Mouse (Mus musculus): ENCODE data around the gene Cebpzos. TPM values are rescaled to one million over a fixed set of nuclear protein-coding genes. Genes with fewer than 3 reads are reported as not detected.

Gene Cebpzos
- 10 to 100 TPM; 34.3 to 35.4 TPM for total RNA-seq (2021)
- long read RNA-seq, experiment 1, transcript Cebpzos-202 (5 exons, 602 nt) = minor isoform, 6 of 23 reads
- long read RNA-seq, experiment 1, transcript Cebpzos-201 (5 exons, 753 nt) = major isoform, 8 of 23 reads
- long read RNA-seq, experiment 1, partial matches to known transcripts = 8 of 23 reads
- long read RNA-seq, experiment 1, other reads (novel, unspliced or antisense) = 1 of 23 reads
- long read RNA-seq, experiment 2, transcript Cebpzos-202 (5 exons, 602 nt) = major isoform, 13 of 23 reads
- long read RNA-seq, experiment 2, partial matches to known transcripts = 6 of 23 reads
- long read RNA-seq, experiment 2, other reads (novel, unspliced or antisense) = 2 of 23 reads

DNA sequence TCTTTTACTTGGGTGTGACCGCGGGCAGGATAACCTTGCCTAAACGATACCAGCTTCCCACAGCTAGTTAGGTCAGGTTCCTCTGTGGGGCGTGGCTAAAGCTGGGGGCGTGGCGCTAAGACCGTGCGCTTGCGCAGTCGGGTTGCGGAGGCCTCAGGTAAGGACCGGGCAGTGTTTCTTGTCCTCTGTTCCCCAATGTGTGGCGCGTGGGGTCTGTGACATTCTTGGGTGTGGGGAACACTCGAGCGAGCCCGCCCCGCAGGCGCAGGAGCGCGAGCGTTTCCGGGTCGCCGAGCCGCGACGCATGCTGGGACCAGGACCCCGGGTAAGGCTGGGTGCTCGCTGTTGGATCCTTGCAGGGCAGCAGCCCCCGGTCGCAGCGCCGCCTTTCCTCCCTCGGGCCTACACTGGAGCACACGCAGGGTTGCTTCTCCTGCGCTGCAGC, at the start of gene Cebpzos:
Gene Cebpzos (plus strand): TSS at position 132 of the 445 bp plus-strand sequence.
- intact Hi-C loops (cut with DNase I) = no loop called here
- peak; percentile 87 to 91 for DNase-seq (ENCODE audit: low spot score in 2 of 2)

DNA sequence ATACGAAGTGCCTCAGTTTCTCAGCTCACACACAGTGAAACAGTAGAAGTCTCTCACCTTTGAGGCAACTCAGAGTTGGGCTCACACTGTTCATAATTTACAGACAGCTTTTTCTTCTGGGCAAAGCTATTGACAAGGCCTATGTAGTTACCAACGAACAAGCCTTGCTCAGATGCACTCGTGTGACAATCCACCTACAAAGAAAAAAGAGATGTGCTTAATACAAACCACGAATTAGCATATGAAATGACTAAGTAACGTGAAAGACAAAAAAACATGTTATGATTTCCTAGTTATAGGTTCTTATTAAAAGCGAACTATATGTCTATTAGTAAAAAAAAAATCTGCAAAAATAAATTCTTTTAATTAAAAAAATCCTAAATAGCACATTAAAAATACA, 42.4 kb upstream of the Cebpzos start:
- intact Hi-C loops (cut with DNase I) = no loop called here
- DNase-seq (ENCODE audit: low spot score in 2 of 2) = no peak

DNA sequence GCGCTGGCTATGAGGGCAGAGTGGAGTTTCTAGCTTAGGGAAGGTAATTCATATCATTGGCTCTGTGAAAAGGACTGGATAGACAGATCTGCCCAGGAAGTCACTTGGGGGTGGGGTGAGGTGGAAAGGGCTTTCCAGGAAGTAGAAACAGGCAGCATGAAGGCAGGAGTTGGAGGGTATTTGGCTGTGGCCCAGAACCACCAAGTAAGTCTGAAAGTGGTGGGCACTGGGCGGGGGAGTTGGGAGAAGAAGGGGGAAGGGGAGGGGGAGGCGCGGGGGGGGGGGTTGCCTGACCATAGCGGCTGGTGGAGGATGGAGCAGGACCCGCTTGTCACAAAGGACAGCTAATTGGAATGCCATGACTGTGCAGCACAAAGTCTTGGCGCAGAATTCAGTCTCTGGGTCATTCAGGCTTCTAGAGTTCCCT, 34.4 kb upstream of the Cebpzos start:
- DNase-seq (ENCODE audit: low spot score in 2 of 2) = peak in 1 of 2 experiments; percentile 6
- intact Hi-C loops (cut with DNase I) = no loop called here

DNA sequence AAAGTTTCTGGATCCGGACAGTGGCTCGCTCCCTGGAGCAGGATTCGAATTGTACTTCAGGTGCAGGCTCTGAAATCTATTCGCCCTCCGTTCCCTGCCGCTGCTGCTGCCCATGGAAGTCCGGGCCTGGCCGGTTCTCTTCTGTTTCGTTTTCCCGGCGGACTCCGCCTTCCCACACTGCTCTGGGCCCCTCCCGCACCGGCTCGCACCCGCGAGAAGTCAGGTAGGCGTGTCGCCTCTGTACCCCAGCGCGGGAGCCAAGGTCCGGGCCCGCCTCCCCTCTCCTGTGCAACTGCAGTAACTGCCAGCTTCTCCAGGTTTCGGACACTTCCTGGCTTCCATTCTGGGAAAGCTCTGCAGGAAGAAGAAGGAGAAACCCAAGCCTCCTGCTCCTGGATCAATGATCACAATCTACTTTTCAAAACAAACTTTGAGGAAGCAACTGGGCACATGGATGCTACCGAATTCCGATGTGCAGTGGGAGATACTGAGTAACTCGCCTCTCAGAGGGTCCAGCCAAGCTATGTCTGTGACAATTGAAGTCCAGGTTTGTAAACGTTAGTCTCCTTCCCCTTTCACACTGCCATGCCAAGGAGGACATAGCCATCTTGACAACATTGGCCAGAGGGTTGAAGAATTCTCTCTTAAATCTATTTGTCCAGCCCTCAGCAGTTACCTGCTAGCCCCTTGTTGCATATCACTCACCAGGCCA, 33.7 kb upstream of the Cebpzos start, which contains the start of gene Eif2ak2:
Gene Eif2ak2 (minus strand): TSS at position 173 of the 712 bp plus-strand sequence.
- DNase-seq (ENCODE audit: low spot score in 2 of 2) = peak; percentile 35 to 47
- intact Hi-C loops (cut with DNase I) = no loop called here

DNA sequence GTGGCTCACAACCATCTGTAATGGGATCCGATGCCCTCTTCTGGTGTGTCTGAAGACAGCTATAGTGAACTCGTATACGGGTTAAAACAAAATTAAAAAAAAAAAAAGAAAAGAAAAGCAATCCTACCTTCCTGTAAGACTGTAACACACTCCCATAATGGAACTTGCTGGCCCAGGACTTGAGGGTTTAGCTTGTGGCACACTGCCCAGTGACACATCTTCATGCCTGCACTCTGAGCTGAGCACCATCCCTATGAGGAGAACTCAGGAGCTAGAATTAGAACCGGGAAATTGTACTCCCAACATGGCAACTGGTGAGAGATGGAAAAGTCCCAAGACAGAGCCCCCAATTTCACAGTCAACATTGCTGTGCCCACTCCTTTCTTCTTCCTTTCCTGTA, 33.0 kb upstream of the Cebpzos start:
- intact Hi-C loops (cut with DNase I) = no loop called here

DNA sequence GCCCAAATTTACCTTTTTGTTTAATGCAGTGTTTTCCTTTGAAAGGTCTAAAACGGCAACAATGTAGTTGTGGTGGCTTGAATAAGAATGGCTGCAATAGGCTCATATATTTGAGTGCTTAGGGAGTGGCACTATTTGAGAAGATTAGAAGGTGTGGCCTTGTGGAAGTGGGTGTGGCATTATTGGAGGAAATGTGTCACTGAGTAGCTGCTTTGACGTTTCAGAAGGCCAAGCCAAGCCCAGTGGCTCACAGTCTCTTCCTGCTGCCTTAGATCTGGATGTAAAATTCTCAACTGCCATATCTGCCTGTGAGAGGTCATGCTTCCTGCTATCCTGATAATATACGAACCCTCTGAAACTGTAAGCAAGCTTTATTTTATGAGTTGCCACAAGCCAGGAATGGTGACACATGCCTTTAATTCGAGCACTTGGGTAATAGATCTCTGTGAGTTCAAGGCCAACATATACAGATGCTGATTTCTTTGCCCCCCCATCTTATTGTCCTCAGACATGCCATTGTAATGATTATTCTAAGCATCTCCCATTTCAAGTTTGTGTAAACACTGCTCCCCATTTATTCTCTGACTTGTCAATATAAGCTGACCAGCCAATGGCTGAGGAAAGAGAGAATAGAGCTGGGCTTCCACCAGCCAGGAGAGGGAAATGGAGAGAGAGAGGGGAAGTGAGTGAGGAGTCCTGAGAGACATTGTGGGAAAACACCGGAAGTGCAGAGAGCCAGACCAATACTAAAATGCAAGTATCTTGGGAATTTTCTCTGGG, 30.8 kb upstream of the Cebpzos start:
- intact Hi-C loops (cut with DNase I) = no loop called here
- DNase-seq (ENCODE audit: low spot score in 2 of 2) = no peak

More for the DNA sequence above, 33.0 kb upstream of the Cebpzos start:
- no peak for DNase-seq (ENCODE audit: low spot score in 2 of 2)

DNA sequence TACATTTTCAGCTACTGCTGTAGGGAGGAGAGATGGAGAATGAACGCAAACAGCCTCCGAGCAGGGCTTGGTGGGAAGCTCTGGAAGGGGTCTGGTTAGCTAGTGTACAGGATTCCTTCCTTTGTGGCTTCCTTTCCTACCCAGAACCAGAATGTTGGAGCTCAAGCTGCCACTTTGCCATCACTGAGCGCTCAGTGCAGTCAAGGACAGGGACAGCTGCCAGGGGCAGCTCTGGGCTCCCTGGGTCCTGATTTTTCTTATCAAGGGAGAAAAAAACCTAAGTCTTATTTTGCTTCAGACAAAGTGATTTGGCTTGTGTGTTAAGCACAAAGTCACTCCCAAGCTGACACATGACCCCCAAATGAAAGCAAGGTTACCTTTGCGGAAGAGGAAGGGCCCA, 27.7 kb upstream of the Cebpzos start:
- no peak for DNase-seq (ENCODE audit: low spot score in 2 of 2)
- intact Hi-C loops (cut with DNase I) = no loop called here

DNA sequence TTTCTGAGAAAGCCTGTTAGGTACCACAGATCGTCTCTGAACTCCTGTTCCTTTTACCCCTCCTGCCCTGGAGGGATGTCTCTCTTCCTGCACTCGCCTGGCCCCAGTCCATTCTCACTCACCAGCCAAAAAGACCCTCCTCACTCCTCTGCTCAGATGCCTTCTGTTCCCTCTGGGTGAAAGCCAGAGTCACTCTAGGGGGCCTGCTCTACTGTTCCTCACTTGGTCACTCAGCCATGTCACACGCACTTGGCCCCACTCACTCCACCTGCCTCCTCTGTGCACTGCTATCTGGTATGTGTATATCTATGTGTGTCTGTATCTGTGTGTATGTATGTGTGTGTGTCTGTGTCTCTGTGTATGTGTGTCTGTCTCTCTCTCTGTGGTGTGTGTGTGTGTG, 27.1 kb upstream of the Cebpzos start:
- no peak for DNase-seq (ENCODE audit: low spot score in 2 of 2)
- intact Hi-C loops (cut with DNase I) = no loop called here

DNA sequence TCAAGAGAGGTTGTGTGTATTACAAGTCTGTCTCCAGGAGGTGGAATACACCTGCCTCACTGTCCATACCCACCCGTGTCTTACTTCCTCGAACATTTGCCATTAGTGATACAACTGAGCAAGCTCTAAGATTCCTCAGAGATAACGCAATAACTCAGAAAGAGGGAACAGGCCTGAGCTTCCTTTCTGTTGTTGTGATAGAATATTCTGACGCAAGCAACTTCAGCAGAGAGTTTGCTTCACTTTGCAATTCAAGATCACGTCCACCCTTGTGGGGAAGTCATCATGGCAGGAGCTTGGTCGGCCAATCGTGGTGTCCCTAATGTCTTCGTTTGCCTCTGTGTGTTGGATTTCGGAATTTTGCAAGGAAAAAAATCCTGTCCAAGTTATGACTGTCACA, 25.3 kb upstream of the Cebpzos start:
- DNase-seq (ENCODE audit: low spot score in 2 of 2) = no peak
- intact Hi-C loops (cut with DNase I) = no loop called here

DNA sequence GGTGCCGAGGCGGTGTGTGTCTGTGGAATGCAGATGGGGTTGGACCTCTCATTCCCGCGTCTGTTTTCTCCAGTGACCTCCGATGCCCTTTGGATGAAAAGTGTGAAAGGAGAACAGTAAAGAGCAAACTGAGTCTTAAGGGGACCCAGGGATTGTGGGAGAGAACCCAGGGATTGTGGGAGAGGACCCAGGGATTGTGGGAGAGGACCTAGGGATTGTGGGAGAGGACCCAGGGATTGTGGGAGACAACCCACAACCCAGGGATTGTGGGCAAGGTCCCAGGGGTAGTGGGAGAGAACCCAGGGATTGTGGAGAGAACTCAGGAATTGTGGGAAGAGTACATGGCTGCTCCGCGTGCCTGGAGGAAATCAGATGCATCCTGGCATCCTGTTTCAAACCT, 21.3 kb upstream of the Cebpzos start:
- intact Hi-C loops (cut with DNase I) = no loop called here
- no peak for DNase-seq (ENCODE audit: low spot score in 2 of 2)

DNA sequence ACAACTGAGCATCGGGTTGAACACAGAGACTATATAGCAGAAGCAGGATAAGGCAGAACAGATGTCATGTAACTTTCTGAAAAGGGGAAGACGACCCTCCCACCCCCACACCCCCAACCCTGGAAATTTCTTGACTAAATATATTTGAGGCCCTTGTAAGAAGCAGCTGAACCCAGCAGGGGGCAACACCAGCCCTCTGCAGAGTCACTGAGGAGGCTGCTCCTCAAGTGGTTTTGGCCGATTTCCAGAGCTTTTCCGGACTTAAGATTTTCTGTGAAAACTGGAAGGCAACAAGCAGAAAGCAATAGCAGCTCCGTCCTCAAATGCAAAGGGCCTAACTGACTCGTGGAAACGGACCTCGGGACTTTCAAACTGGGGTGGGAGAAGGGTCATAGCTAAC, 20.9 kb upstream of the Cebpzos start:
- intact Hi-C loops (cut with DNase I) = no loop called here
- DNase-seq (ENCODE audit: low spot score in 2 of 2) = peak; percentile 46 to 63

DNA sequence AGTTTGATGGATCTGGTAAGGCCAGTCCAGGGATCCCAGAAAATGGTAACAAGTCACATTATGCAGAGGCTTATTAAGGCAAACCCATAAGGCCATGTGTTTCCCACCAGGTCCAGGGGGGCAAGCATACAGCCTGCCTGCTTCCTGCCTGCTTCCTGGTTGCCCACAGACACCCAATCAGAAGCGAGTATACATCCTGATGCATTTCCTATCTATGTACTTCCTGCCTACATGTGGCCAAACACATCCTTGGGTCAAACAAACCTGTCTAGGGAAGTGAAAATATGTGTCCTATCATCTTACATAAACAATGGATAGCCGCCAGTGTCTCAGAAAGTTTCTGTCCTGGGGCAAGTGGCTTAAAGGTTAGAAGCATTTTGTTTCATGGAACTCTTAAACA, 13.1 kb upstream of the Cebpzos start:
- intact Hi-C loops (cut with DNase I) = no loop called here
- DNase-seq (ENCODE audit: low spot score in 2 of 2) = no peak

DNA sequence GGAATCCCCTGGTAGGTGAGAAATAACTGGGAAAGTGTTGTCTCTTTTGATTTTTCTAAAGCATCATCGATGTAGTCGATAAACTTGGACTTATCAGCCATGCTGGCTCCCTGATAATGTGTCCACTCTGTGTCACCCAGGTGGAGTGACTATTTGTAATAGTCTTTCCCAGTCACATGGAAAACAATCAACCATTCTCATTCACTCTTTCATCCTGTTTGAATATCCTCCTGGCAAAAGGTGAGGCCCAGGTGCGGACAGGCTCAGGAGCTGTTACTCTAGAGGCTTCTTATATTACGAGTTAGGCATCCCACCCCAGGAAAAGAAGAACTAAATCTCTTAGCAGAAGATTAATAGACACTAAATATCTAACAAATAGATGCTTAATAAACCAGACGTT, 9.4 kb upstream of the Cebpzos start, which contains the start of gene Sult6b1:
Gene Sult6b1 (minus strand): TSS at position 101 of the 400 bp plus-strand sequence.
- DNase-seq (ENCODE audit: low spot score in 2 of 2) = no peak
- intact Hi-C loops (cut with DNase I) = no loop called here

DNA sequence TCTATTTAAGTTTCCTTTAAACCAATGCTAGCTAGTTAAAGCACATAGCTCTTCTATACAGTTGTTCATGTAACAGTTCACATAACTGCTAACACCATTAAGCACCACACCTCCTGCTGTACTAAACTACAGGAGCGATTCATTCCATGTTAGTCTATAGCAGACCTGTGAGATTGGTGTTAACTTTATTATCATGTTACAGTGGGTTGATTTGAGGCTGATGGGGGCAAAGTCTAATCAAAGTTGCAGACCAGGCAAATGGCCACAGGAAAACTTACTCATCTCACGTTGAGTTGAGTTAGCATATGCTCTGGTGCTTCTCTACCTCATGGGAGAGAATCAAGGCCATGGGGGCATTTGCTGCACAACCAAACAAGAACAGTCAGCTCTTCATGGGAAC, 6.9 kb upstream of the Cebpzos start:
- DNase-seq (ENCODE audit: low spot score in 2 of 2) = no peak
- intact Hi-C loops (cut with DNase I) = no loop called here

DNA sequence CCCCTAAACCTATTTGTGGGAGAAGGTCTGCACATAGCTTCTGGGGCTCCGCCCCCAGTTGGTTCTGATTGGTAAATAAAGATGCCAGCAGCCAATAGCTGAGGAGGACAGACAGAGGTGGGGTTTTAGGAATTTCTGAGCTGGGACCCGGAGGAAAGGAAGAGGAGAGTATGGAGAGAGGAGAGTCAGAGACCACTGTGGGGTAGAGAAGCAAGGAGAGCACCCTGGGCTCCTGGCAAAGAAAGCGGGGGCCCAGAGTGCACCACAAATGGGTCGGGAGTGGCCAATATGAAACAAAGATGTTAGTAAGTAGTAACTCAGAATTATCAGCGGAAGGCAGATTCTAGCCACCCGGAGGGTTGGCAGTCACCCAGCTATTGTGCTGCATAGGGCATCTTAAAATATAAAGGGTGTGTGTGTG, 3.4 kb upstream of the Cebpzos start:
- intact Hi-C loops (cut with DNase I) = no loop called here
- peak; percentile 22 to 32 for DNase-seq (ENCODE audit: low spot score in 2 of 2)

DNA sequence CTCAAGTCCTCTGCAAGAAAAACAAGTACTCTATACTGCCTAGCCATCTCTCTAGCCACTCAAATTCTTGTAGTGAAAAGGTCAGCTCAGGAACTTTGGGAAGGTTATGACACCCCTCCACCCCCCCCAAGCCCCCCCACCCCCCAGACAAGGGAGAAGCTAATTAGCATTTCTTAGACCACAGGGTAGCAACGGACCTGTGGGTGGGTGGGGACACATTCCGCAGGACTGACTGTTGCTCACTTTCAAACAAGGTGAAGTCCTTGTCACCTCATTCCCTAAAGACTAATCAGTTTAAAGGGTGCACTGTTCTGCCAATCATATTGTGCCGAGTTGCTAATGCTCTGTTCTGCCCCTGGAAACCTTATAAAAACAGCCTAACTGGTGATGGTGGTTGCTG, 2.4 kb upstream of the Cebpzos start:
- intact Hi-C loops (cut with DNase I) = no loop called here
- DNase-seq (ENCODE audit: low spot score in 2 of 2) = no peak

DNA sequence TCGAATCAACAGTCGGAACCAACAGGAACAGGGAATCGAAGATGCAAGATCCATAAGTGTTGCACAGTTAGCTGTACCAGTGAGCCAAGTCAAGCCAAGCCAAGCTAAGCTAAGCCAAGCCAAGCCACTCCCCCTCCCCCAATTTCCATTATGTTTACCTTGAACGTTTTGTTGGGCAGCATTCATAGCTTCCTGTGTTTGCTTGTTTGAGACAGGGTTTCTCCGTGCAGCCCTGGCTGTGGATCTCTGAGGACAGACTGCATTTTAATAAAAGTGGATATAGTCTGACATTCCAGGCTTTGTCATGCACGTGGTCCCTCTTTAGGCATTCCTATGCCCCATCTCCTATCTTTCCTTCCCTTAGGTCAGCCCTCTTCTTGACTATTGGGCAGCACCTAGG, 528 bp upstream of the Cebpzos start:
- intact Hi-C loops (cut with DNase I) = no loop called here

DNA sequence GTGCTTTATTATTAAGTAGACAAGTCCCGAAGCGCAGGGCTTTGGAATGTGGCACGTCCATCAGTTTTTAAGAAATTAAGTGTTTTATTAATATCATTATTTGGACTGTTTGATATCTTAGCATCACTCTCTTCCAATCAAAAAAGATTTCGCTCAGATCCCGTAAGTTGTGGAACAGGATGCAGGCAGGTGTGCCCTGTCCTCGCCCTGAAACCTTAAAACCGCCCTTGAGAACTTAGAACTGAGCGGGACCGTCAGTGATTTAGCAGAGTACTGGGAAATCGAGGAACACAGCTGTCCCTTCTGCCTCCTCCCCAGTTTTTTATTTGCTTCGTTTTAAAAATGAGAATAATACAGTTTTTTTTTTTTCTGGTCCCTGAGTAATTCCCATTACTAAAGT, 599 bp downstream of the Cebpzos start:
- intact Hi-C loops (cut with DNase I) = no loop called here
- DNase-seq (ENCODE audit: low spot score in 2 of 2) = no peak

More for the DNA sequence above, 528 bp upstream of the Cebpzos start:
- no peak for DNase-seq (ENCODE audit: low spot score in 2 of 2)

DNA sequence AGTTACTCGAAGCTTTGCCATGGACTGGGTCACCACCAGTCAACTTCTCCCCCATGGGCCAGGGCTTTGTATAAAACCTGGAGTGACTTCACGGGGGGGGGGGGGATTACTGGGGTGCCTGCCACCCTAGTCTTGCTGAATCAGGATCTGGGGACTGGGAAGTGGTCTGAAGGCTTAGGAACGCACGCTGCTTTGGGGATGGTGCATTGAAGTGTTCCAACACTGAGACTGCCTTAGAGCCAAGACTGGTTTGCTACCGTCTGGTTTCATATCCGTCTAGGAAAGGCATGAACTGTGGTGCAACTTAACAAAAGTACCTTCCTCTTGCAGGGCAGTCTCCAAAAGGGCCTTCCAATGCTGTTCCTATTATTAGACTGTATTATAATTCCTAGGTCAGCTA, 1.4 kb downstream of the Cebpzos start:
- intact Hi-C loops (cut with DNase I) = no loop called here
- peak; percentile 13 to 29 for DNase-seq (ENCODE audit: low spot score in 2 of 2)

DNA sequence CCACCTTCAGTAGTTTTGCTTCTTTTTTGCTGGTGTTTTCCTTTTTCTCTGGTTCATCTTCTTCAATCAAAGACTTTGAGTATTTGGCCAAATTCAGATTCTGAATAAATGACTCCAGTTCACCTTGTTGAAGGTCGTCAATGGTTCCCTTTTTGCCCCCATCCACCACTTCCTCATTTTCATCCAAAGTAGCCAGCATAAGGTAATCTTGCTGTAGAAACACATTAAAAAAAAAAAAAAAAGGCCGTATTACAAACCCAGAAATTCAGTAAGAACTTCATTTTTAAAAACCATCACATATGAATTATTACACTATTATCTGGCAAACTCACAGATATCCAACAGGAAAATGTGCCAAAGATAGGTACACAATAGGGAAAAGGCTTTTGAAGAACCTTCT, 19.6 kb downstream of the Cebpzos start:
- no peak for DNase-seq (ENCODE audit: low spot score in 2 of 2)
- intact Hi-C loops (cut with DNase I) = loop anchor here (5.0 kb wide), 1 partner anchor 99 kb away; the partner anchor contains the start of genes Gpatch11 and Heatr5b

Data from left cerebral cortex, postnatal 14 days (tissue).